Mouse (Mus musculus) neural tube, embryonic 15.5 days (tissue): Measurements from ENCODE around the gene Slc12a6. TPM values are rescaled to one million over a fixed set of nuclear protein-coding genes. Genes with fewer than 3 reads are reported as not detected.

ENCODE experiments used
- ATAC-seq: fragments of 200-750 bp; cut with Nextera tagmentation; 2 replicates; pipeline ENCODE4 v1.8.0; 2017; ENCODE audit warnings: mild to moderate bottlenecking, moderate TSS enrichment, moderate library complexity; ENCODE audit not compliant: low FRiP score
- H3K27ac ChIP-seq: fragments of 300-500 bp; sonication (generic); replicated peaks from 2 replicates; pipeline ENCODE4 v1.5.1; 2015; ENCODE audit warnings: mild to moderate bottlenecking, inconsistent platforms
- H3K27me3 ChIP-seq: fragments of 300-500 bp; sonication (generic); replicated peaks from 2 replicates; pipeline ENCODE4 v1.6.1; 2015; ENCODE audit warnings: inconsistent platforms
- H3K36me3 ChIP-seq: fragments of 300-500 bp; sonication (generic); 2 replicates; pipeline ENCODE4 v1.6.1; 2015; ENCODE audit warnings: inconsistent platforms
- H3K4me1 ChIP-seq: fragments of 300-500 bp; sonication (generic); 2 replicates; pipeline ENCODE4 v1.6.1; 2015; ENCODE audit warnings: inconsistent platforms
- H3K4me2 ChIP-seq: fragments of 300-500 bp; sonication (generic); 2 replicates; pipeline ENCODE4 v1.6.1; 2015; ENCODE audit warnings: inconsistent platforms, mild to moderate bottlenecking, moderate library complexity
- H3K4me3 ChIP-seq: fragments of 300-500 bp; sonication (generic); replicated peaks from 2 replicates; pipeline ENCODE4 v1.5.1; 2015; ENCODE audit warnings: mild to moderate bottlenecking, inconsistent platforms
- H3K9ac ChIP-seq: fragments of 300-500 bp; sonication (generic); replicated peaks from 2 replicates; pipeline ENCODE4 v1.6.1; 2015; ENCODE audit warnings: mild to moderate bottlenecking, inconsistent platforms
- H3K9me3 ChIP-seq: fragments of 300-500 bp; sonication (generic); replicated peaks from 2 replicates; pipeline ENCODE4 v1.6.1; 2016; ENCODE audit warnings: inconsistent platforms
- WGBS: fragments of 180-500 bp; shearing (Covaris S2); methylation state at CpG from one replicate; pipeline ENCODE4 v1.1.7; 2015; ENCODE audit warnings: mixed read lengths; 5-methylcytosine and 5-hydroxymethylcytosine counted together
- polyA plus RNA-seq: library from polyadenylated mRNA; unstranded; fragments of >200 nt; fragmentation: Nextera tagmentation; extraction: Ambion mirVana; gene quantifications from 2 replicates; pipeline ENCODE4 v1.2.1, GENCODE M21; 2015

The Slc12a6 gene
- polyA plus RNA-seq, 1 experiment from 2014 or later: 15.2 TPM

DNA sequence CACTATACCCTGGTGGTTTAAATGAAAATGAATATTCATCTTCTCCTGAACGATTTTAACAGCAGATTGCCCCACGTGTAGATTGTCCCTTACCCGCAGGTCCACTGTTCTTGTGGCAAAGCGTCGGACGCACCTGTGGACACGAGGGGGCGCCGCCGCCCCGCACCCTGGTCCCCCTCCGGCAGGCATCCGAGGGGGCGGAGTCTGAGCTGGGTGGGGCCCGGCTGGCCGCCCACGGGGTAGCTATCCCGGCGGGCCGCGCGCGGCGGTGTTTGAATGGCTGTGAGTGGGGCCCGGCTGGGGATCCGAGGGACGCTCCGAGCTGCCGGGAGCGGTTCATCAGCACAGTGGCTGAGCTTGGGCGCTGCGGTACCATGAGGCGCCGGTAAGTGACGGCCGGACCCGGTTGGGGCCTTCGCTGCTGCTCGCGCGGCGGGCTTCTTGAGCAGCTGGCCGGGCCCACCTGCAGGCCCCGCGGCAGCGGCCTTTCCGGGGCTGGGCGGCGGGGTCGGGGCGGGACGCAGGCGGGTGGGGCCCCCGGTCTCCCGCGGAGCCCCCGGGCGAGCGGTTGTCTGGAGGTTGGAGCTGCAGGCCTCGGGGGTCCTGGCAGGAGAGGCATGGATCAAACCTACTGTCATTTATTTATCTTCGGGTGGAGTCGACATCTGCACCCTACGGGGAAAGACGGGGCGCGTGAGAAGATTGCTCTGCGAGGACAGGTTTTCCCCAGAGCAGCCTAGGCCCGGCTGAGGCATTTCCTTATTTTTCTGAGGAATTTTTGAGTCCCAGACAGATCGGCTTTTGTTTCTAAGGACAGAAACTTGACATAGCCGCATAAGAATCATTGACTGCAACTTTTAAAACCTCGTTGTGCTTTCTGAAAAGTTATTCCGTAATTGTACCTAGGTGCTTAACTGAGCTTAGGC is 113.6 kb downstream of the Slc12a6 start, which contains the start of gene Katnbl1:
TSS of gene Katnbl1 (plus strand) at position 239 of the 926 bp plus-strand sequence.
- H3K4me3 ChIP-seq: peak within 1 kb of the TSS; percentile 94
- peak within 1 kb of the TSS; percentile 96 for H3K9ac ChIP-seq
- ATAC-seq: peak; percentile 99
- peak within 1 kb of the TSS; percentile 62 for H3K4me2 ChIP-seq
- WGBS: under 1% methylated on average over 63 of the region's 72 CpGs
- peaks cover 18% of the 10 kb centered on the region for H3K4me1 ChIP-seq
- H3K36me3 ChIP-seq: no peaks in the 10 kb centered on the region
- no peaks in the 10 kb centered on the region for H3K9me3 ChIP-seq
- peaks cover 5% of the 10 kb centered on the region; the same call in 1 of the 2 replicates for H3K27me3 ChIP-seq
- peak within 1 kb of the TSS; percentile 87 for H3K27ac ChIP-seq

DNA sequence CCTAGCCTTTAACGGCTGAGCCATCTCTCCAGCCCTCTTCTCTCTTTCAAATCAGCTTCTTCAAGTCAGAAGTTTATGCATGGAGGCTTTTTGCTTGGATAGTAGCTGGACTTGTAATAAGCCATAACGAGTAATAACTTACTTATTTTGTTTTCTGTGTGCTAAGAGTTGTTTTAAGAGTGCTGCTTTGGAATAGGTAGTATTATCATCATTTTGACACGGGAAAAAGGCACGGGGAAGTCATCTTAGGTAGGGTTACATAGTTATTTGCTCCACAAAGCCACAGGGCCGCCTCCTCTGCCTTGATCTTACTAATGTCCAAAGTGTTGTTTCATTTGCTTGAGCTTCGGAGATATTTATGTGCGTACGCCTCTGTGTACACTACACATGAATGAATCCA is 114.5 kb downstream of the Slc12a6 start:
- Histone ChIP-seq H3K4me2 (peak overlapping the region; percentile 62), H3K4me3 (peak overlapping the region; percentile 94), H3K9ac (peak overlapping the region; percentile 96), H3K9me3 (no peaks in the 10 kb centered on the region), H3K4me1 (peaks cover 18% of the 10 kb centered on the region), H3K27ac (no peak overlapping the region), H3K27me3 (peaks cover 5% of the 10 kb centered on the region; the same call in 1 of the 2 replicates), H3K36me3 (no peaks in the 10 kb centered on the region)
- 47% methylated on average over 8 of the region's 8 CpGs for WGBS
- no peak for ATAC-seq

DNA sequence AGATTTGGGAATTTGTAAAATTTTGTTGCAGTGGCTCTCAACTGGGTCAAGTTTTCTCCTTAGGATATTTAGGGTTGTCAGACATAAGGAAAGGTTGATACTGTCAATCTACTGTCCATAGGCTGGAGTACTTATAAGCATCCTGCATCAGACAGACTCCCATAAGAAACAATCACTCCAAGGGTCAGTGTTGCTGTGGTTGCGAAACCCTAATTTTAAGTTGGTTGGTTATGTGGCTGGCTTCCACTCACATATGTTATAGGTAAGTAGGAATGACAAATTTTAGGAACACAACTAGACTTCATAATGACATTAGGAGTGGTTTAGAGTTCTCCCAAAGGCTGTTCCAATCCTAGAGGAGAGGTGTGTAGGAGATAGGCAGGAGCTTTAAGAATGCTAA is 115.6 kb downstream of the Slc12a6 start:
- Histone ChIP-seq H3K27me3 (no peaks in the 10 kb centered on the region), H3K36me3 (no peaks in the 10 kb centered on the region), H3K4me1 (peaks cover 21% of the 10 kb centered on the region), H3K9ac (no peak overlapping the region), H3K4me2 (no peak overlapping the region), H3K9me3 (no peaks in the 10 kb centered on the region), H3K4me3 (no peak overlapping the region), H3K27ac (no peak overlapping the region)
- ATAC-seq: no peak
- 95% methylated on average over 1 of the region's 1 CpGs for WGBS

DNA sequence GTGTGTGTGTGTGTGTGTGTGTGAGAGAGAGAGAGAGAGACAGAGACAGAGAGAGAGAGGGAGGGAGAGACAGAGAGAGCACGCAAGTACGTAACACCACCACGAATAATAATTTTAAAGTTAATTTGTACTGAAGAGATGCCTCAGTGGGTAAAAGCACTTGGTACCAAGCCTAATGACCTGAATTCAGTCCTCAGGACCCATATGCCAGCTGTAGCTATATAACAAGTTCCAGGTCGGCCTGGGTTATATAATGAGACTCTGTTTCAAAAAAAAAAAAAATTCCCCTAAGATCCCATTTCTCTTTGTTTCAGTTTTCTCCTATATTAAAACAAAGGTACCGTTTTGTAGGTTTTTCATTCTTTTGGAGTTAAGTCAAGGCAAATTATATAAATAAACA is 125.2 kb downstream of the Slc12a6 start:
- H3K4me3 ChIP-seq: no peak overlapping the region
- no peaks in the 10 kb centered on the region for H3K27me3 ChIP-seq
- no peak overlapping the region for H3K9ac ChIP-seq
- no peaks in the 10 kb centered on the region for H3K9me3 ChIP-seq
- WGBS: 77% methylated on average over 5 of the region's 5 CpGs
- no peak overlapping the region for H3K4me2 ChIP-seq
- no peak overlapping the region for H3K27ac ChIP-seq
- 0 out of 2 replicates have a peak, but pooled peaks cover 6% of the 10 kb centered on the region for H3K4me1 ChIP-seq
- no peak for ATAC-seq
- no peaks in the 10 kb centered on the region for H3K36me3 ChIP-seq

DNA sequence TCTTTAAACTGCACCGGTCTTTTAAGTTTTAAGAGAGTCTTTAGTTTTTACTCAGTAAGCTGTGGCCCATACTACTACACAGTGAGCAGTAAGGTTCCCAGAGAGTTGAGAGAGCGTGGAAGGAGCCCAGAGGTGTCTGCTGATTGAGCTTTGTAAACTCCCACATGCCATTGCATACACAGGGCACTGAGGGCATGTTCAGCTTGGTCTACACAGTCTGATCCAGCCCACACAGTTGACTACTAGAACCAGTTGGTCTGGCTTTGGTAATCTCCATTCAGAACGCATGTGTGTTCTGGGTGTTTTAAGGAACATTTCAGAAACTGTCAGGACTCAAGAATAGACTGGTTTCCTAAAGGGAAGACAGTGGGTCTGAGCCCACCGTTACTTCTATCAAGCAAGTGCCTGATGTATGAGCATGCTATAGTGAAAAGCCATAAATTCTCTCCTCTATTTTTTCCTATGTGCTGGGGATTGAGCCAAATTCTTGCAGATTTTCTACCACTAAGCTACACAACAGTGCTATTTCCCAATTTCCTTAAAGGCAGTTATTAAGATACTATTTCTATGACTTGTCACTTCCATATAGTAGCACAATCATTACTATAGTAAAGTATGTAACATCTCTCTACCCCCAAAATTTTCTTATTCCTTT is 125.8 kb downstream of the Slc12a6 start:
- H3K36me3 ChIP-seq: no peaks in the 10 kb centered on the region
- H3K27me3 ChIP-seq: no peaks in the 10 kb centered on the region
- H3K4me3 ChIP-seq: no peak overlapping the region
- no peak overlapping the region for H3K9ac ChIP-seq
- no peaks in the 10 kb centered on the region for H3K9me3 ChIP-seq
- no peak for ATAC-seq
- H3K27ac ChIP-seq: no peak overlapping the region
- 0 out of 2 replicates have a peak, but pooled peaks cover 6% of the 10 kb centered on the region for H3K4me1 ChIP-seq
- H3K4me2 ChIP-seq: no peak overlapping the region
- WGBS: 93% methylated on average over 4 of the region's 4 CpGs

DNA sequence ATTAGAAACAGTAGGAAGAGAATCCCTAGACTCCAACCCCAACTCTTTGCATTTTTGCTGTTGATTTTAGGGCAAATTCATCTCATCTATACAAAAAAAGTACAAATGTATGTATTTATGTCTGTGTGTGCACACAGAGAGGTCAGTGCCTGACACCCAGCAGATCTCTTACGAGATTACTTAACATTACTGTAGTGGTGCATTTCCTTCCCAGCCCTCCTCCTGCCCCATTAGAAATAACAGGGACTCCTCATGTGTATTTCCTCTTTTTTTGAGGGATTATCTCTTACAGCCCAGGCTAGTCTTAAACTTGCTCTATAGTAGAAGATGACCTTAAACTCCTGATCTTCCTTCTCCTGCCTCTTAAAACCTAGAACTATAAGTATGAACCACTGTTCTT is 127.1 kb downstream of the Slc12a6 start:
- H3K27me3 ChIP-seq: no peaks in the 10 kb centered on the region
- ATAC-seq: no peak
- no peaks in the 10 kb centered on the region for H3K9me3 ChIP-seq
- H3K4me2 ChIP-seq: no peak overlapping the region
- no peaks in the 10 kb centered on the region for H3K36me3 ChIP-seq
- H3K4me1 ChIP-seq: 0 out of 2 replicates have a peak, but pooled peaks cover 6% of the 10 kb centered on the region
- no peak overlapping the region for H3K27ac ChIP-seq
- no peak overlapping the region for H3K4me3 ChIP-seq
- WGBS: 100% methylated on average over 1 of the region's 1 CpGs
- no peak overlapping the region for H3K9ac ChIP-seq

DNA sequence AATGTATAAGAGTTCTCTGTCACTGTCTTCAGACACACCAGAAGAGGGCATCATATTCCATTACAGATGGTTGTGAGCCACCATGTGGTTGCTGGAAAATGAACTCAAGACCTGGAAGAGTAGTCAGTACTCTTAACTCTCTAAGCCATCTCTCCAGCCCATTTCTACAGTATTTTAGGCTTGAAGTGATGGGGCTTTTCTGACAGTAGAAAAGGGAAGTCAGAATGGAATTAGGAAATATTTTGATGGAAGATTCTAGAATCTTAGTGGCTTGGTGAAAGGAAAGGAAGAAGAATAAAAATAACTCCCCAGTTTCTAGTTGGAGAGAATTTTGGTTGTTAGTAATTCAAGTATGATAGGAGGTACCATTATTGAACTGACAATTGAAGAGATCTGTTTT is 128.3 kb downstream of the Slc12a6 start:
- Histone ChIP-seq H3K9me3 (no peaks in the 10 kb centered on the region), H3K36me3 (no peaks in the 10 kb centered on the region), H3K9ac (no peak overlapping the region), H3K27me3 (no peaks in the 10 kb centered on the region), H3K4me1 (0 out of 2 replicates have a peak, but pooled peaks cover 6% of the 10 kb centered on the region), H3K4me2 (no peak overlapping the region), H3K4me3 (no peak overlapping the region), H3K27ac (no peak overlapping the region)
- ATAC-seq: no peak

DNA sequence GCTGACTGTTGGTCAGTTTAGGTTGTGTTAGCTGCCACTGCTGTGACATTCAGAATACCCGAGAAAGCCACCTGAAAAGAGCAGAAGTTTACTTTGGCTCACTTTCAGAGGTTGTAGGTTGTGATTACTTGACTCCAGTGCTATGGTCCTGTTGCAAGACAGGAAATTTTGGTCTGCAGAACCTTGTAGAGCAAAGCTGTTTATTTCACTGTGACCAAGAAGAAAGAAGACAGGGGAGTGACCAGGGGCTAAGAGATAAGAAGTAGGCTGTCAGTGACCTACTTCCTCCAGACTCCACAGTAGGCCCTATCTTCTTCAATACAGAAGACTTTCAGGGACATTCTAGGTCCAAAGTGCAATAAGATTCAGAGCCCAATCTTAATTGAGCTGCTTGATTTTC is 131.0 kb downstream of the Slc12a6 start:
- no peaks in the 10 kb centered on the region for H3K9me3 ChIP-seq
- no peak overlapping the region for H3K4me3 ChIP-seq
- H3K27ac ChIP-seq: no peak overlapping the region
- no peak for ATAC-seq
- no peak overlapping the region for H3K9ac ChIP-seq
- no peak overlapping the region for H3K4me2 ChIP-seq
- 71% methylated on average over 1 of the region's 1 CpGs for WGBS
- no peaks in the 10 kb centered on the region for H3K36me3 ChIP-seq
- no peaks in the 10 kb centered on the region for H3K27me3 ChIP-seq
- no peaks in the 10 kb centered on the region for H3K4me1 ChIP-seq

DNA sequence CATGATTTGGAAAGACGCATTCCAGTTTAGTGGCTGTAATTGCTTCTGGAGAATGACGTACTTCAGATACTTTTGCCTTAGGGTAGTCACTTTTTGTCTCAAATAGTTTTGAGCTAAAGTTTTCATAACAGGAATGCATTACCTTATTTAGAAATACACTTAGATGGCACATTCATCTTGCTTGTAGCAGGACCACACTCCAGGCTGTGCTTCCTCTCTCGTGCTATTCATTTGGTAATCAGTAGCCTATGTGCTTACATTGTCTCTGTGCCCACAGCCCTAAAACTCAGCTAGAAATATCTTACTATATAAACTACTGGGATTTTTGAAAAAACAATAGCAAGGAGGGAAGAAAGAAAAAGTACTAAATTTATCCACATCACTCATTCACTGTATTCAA is 141.4 kb downstream of the Slc12a6 start:
- Histone ChIP-seq H3K4me2 (no peak overlapping the region), H3K27ac (no peak overlapping the region), H3K36me3 (peaks cover 23% of the 10 kb centered on the region), H3K9ac (no peak overlapping the region), H3K4me3 (no peak overlapping the region), H3K27me3 (no peaks in the 10 kb centered on the region), H3K4me1 (no peaks in the 10 kb centered on the region), H3K9me3 (no peaks in the 10 kb centered on the region)
- ATAC-seq: no peak
- 93% methylated on average over 3 of the region's 3 CpGs for WGBS

Other genes starting within 250 kb of the Slc12a6 start
- not detected in 2 replicates for gene Olfr1311, start 241.4 kb upstream of the Slc12a6 start, polyA plus RNA-seq
- gene Olfr1312, start 215.6 kb upstream of the Slc12a6 start, polyA plus RNA-seq: not detected in 2 replicates
- not detected in 2 replicates for gene Olfr1313, start 188.0 kb upstream of the Slc12a6 start, polyA plus RNA-seq
- gene Olfr1314, start 169.0 kb upstream of the Slc12a6 start, polyA plus RNA-seq: not detected in 2 replicates
- gene Olfr1315-ps1, start 150.4 kb upstream of the Slc12a6 start, polyA plus RNA-seq: not detected in 2 replicates
- gene Olfr1316, start 130.8 kb upstream of the Slc12a6 start, polyA plus RNA-seq: not detected in 2 replicates
- not detected in 2 replicates for gene Olfr1317, start 125.5 kb upstream of the Slc12a6 start, polyA plus RNA-seq
- gene Olfr1318, start 111.6 kb upstream of the Slc12a6 start, polyA plus RNA-seq: not detected in 2 replicates
- gene Lpcat4, start 26.4 kb upstream of the Slc12a6 start, polyA plus RNA-seq: 26.7 and 27.8 TPM in 2 replicates
- not detected in 2 replicates for gene Nutm1, start 6.5 kb upstream of the Slc12a6 start, polyA plus RNA-seq
- 205 and 216 TPM in 2 replicates for gene Nop10, start 3.9 kb upstream of the Slc12a6 start, polyA plus RNA-seq
- not detected in 2 replicates for gene Gm21985, start 489 bp downstream of the Slc12a6 start, polyA plus RNA-seq
- gene Emc4, start 102.2 kb downstream of the Slc12a6 start, polyA plus RNA-seq: 206 and 239 TPM in 2 replicates
- 29.8 and 32.2 TPM in 2 replicates for gene Katnbl1, start 113.4 kb downstream of the Slc12a6 start, polyA plus RNA-seq
- 24.5 and 24.6 TPM in 2 replicates for gene Emc7, start 189.2 kb downstream of the Slc12a6 start, polyA plus RNA-seq
- gene Chrm5, start 214.9 kb downstream of the Slc12a6 start, polyA plus RNA-seq: 0.90 and 1.2 TPM in 2 replicates
- 4.1 and 4.2 TPM in 2 replicates for gene Aven, start 227.1 kb downstream of the Slc12a6 start, polyA plus RNA-seq